Mouse (Mus musculus) gastrocnemius, postnatal 14 days (tissue): ENCODE results near the gene Tmem47. TPM values are rescaled to one million over a fixed set of nuclear protein-coding genes. Genes with fewer than 3 reads are reported as not detected.

Experiments used
- DNase-seq: peaks from one replicate; pipeline ENCODE4 v3.0.0; 2021; ENCODE audit warnings: mixed read lengths
- intact Hi-C: fragments of 180-260 bp; cut with DNase I; formaldehyde crosslinking; loops from one replicate; pipeline ENCODE4 v1.15.1; 2025; ENCODE audit warnings: low total_unique reads
- long read RNA-seq, 2 experiments: library from polyadenylated mRNA; stranded (forward); transcript quantifications; one replicate each; pipeline ENCODE4 v2.0.0; 2021
- total RNA-seq, 2 experiments: library from RNA; stranded (reverse); gene quantifications; 2 replicates each; pipeline ENCODE4 v1.2.3; 2021

The Tmem47 gene
- total RNA-seq: 10 to 100 TPM; 12.3 to 15.2 TPM
- long read RNA-seq, experiment 1, full-length matches to known transcripts: 20 of 20 reads
- long read RNA-seq, experiment 1, partial matches to known transcripts: 0 of 20 reads
- long read RNA-seq, experiment 1, other reads (novel, unspliced or antisense): 0 of 20 reads
- long read RNA-seq, experiment 2, full-length matches to known transcripts: 19 of 20 reads
- long read RNA-seq, experiment 2, partial matches to known transcripts: 0 of 20 reads
- long read RNA-seq, experiment 2, other reads (novel, unspliced or antisense): 1 of 20 reads

DNA sequence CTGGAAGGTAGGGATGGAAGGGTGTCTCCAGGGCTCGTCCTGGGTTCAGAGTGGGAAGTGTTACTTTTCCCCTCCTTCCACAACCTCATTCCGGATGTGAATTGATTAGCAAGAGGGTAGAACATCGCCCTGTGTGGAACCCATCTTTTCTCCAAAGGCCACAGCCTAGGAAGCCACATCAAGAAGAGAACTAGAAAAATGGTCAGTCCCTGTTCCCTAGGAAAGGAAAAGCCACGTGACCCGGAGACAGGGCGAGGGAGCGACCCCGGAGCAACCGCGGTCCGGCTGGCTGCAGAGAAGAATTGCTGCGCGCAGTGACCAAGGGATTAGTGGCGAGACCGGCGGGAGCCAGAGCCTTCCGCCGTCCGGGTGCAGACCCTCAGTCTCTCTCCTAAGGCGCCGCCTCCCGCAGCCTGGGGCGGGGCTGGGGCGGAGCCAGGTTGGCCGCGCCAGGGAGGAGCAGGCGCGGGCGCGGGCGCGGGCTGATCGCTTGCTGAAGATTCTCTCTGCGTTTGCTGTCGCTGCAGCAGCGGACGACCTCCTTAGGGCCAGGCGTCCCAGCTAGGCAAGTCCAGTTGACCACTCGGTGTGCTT, at the start of gene Tmem47:
TSS of gene Tmem47 (plus strand) at position 489 of the 594 bp plus-strand sequence.
- intact Hi-C loops: no loop called here
- peak; percentile 76 for DNase-seq

DNA sequence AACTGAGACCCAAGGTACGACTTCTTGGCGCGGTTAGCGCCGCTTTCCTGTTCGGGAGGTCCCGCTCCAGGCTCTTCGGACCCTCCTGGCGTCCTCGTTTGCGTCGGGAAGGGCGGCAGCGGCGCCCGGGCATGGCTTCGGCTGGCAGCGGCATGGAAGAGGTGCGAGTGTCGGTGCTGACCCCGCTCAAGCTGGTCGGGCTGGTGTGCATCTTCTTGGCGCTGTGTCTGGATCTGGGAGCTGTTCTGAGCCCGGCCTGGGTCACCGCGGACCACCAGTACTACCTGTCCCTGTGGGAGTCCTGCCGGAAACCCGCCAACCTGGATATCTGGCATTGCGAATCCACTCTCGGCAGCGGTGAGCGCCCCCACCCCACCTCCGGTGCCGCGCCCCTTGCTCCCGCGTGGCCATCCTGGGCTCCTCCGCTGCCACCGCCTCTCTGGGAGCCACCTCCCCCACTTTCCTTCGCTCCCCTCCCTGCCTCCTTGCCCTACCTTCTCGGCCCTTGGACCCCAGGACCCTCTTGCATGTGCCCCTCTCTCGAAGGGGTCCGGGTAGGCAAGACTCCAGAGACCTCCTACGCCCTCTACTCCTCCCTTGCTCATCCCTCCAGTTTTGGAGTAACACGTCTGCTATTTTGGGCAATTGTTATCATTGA, 435 bp downstream of the Tmem47 start:
- intact Hi-C loops: no loop called here
- DNase-seq: peak; percentile 6

DNA sequence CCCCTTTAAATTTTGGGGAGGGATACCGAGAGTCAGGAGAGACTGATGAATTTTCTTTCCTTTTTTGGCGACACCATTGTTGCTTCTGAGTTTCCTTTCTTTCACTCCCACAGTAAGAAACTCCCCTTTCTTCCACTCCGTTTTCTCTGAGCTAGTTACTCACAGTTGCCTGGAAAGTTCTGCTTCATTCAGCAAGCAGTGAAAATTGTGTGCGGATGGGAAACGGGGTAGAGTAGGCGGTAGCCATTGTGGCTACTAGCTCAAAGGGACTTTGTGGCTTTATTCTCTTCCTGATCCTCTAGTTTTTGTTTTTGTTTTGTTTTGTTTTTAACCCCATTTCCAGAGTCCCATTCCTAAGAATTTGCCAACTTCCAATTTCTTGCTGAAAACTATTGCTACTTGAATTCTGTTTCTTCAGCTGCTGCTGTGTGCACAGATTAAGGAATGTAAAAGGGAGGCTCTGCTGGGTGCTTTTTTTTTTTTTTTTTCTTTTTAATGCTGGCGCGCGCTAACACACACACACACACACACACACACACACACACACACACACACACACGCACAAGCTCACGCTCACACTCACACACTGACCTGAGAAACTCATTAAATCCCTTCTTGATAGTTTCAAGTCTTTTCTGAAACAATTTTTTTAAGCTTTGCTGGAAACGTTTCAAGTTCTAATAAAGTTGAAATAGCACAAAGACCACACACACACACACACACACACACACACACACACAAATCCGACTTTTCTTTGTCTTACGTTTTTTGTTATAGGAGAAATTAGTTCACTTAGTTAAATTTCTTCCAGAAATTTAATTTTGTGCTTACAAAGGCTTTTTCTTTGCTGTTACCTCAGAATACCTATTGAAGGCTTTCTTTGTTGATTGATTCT, 1.5 kb downstream of the Tmem47 start:
- no peak for DNase-seq
- intact Hi-C loops: no loop called here

DNA sequence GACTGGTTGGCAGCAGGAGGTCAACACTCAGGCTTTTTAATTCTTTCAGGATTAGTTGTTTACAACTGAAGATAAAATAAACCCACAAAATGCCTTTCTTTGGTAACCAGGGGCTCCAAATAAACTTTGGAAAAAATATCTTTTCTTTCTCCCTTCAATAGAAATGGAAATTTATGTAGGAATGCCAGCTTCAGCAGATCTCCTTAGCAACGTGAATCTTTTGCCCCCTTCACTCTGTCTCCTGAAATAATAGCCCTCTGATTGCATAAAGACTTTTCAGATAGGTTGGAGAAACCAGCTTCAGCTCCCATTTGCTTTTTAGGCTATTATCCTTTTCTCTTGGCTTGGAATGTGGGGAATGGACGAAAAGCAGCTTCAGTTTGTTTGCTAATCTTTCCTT, 2.2 kb downstream of the Tmem47 start:
- intact Hi-C loops: no loop called here
- DNase-seq: no peak

DNA sequence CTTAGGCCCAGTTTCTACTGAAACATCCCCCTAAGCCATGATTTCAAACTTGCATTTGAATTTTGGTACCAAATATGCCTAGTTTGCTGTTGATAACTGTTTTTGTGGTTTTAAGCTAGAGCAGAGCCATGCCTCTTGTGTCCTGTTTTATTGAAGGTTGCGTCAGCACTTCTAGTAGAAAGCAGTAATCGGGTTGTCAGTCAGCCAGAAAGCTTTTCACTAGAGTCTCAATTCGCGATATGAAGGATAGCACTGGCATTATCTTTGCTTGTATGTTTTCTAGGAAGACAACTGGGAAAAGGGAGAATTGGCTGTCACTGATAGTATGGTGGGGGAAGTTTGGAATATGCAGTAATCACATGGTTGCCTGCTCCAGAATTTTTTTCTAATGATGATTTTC, 3.3 kb downstream of the Tmem47 start:
- intact Hi-C loops: no loop called here
- no peak for DNase-seq

DNA sequence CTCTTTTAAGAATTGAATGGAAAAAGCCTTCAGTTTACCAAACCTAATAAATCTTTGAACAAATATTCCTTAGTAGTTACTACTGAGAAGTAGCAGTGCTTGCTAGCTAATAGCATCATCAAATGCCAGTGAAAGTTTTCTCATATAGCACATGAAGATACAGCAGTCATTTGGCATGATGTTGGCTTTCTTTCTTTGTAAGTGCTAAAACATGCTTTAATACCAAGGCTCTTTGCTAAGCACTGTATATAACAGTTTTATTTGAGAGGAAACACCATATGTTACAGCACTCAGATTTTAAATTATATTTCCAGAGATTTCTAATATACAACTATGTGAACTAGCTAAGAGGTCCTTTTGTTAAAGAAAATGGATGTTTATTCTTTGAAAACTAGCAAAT, 8.0 kb downstream of the Tmem47 start:
- DNase-seq: no peak
- intact Hi-C loops: no loop called here

DNA sequence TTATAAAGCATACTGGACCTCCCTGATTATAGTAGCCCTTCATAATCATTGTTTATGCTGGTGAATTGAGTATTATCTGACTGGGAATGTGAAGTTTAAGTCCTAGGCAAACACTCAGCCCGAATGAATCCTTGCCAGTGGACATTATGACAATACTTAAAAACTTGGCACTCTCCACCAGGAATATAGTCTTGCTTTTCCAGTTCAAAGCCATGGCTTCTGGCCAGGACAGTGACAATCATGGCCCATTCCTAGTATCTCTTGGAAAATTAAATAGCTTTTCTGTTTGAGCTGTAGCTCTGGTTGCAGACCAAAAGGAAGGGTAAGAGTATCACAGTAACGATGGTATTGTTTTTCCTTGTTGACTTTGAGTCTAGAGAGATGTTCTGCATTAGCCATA, 10.5 kb downstream of the Tmem47 start:
- DNase-seq: peak; percentile 5
- intact Hi-C loops: no loop called here

DNA sequence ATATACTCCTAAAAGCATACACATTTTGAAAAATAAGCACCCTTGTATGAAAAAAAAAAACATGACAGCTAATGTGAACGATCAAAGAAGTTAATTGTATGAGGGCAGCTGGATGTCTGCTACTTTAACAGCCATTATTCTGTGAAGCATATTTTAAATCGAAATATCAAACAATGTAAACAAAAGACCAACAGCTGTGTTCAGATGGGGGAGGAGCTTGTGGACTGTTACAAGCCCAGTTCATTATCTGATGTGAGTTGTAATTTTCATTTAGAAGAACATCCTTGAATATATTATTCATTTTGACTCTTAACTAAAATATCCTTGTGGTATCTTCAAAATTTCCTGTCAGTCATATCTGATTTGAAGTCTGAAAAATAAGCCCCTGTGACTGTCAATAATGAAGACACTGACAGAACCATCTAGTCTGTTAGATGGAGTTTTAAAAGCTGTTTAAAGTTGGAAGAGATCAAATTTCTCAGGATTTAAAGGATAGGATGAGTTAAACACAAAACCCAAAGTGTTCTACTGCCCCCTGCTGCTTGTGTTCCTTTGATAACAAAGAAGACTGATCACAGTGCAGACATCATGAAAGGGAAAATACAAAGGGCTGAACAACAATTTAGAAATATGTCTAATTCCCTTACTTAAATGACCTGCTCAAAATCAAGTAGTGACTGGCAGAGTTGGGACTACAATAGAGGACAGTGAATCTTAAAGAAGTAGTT, 14.7 kb downstream of the Tmem47 start:
- intact Hi-C loops: no loop called here
- DNase-seq: peak; percentile 8

DNA sequence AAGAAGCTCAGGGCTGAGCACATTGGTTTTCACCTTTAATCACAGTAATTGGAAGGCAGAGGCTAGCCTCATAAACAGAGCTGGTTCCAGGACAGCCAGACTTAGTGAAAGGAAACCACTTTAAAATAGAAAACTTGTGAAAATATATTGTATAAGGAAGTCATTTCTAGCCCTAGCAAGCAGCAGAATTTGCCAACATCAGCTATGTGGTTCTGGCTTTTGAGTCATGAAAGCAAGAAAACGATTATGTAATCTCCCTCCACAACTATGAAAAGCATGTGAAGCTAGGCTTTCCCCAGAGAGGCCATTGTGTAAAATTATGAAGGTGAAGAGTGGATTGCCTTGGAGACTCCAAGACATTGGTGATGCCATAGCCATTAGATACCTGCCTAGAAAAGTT, 76.9 kb downstream of the Tmem47 start:
- DNase-seq: no peak
- intact Hi-C loops: no loop called here
